ENCODE assay signal across 1 mouse cellular context in the genomic region with DNA sequence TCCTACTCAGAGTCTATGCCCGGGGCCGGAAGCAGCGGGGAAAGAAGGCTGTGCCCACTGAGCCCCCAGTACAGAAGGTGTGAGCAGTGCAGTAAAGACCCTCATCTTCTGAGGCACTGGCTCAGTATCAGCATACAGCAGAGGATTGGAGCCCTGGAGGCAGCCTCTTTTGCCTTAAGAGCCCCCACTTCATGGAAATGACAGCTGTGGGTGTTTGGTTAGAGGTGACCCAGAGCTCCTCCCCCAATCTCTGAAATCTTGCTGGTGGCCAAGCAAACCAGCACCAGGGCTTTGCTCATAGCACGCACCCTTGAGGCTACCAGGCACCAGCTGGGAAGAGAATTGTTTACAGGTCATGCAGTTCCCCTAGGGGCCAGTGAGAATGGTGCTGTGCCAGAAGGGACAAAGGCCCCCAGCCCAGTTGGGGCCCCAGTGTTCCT.
TF ChIP-seq lines count a peak whose summit lies in the region.

No protein-coding gene starts in this region.

TF ChIP-seq in CH12.LX, 34 proteins besides CTCF, POLR2A, EP300 and RAD21:
- TF ChIP-seq GABPA (IDR thresholded peaks at IDR 0.05; ENCODE audit: insufficient replicate concordance, low read depth, low read length): no peak
- TF ChIP-seq HCFC1 (IDR thresholded peaks at IDR 0.05; ENCODE audit: low read depth, low read length): no peak
- peak; percentile 14; the same call in 1 of the 2 replicates for TF ChIP-seq SMC3 (IDR thresholded peaks at IDR 0.05; ENCODE audit: low read depth, low read length)
- TF ChIP-seq RCOR1 (conservative IDR thresholded peaks at IDR 0.05; ENCODE audit: low read depth, low read length): peak; percentile 80
- TF ChIP-seq BHLHE40 (IDR thresholded peaks at IDR 0.05; ENCODE audit: low read depth, low read length): peak; percentile 26; the same call in 1 of the 2 replicates
- TF ChIP-seq POLR2AphosphoS2 (IDR thresholded peaks at IDR 0.05; ENCODE audit: low read depth, low read length): peak; percentile 31
- TF ChIP-seq MXI1 (IDR thresholded peaks at IDR 0.05; ENCODE audit: low read depth, low read length): no peak
- no peak for TF ChIP-seq KAT2A (IDR thresholded peaks at IDR 0.05; ENCODE audit: insufficient replicate concordance, low read length)
- no peak for TF ChIP-seq ZC3H11A (IDR thresholded peaks at IDR 0.05; ENCODE audit: low read depth, low read length)
- TF ChIP-seq TCF12 (IDR thresholded peaks at IDR 0.05; ENCODE audit: low read depth, low read length): no peak; the same call in 1 of the 2 replicates
- TF ChIP-seq MAFK (IDR thresholded peaks at IDR 0.05; ENCODE audit: insufficient replicate concordance, low read length): no peak
- TF ChIP-seq PAX5 (IDR thresholded peaks at IDR 0.05; ENCODE audit: low read length): no peak
- TF ChIP-seq CHD1 (IDR thresholded peaks at IDR 0.05; ENCODE audit: low read depth, low read length): no peak
- TF ChIP-seq ZMIZ1 (IDR thresholded peaks at IDR 0.05; ENCODE audit: low read depth, low read length): peak; percentile 85
- TF ChIP-seq USF2 (conservative IDR thresholded peaks at IDR 0.05; ENCODE audit: low read depth, low read length): no peak; the same call in 1 of the 2 replicates
- TF ChIP-seq UBTF (IDR thresholded peaks at IDR 0.05; ENCODE audit: low read depth, low read length): no peak
- TF ChIP-seq CHD2 (IDR thresholded peaks at IDR 0.05; ENCODE audit: low read length): peak; percentile 80
- TF ChIP-seq ZKSCAN1 (IDR thresholded peaks at IDR 0.05; ENCODE audit: borderline replicate concordance, low read depth, low read length): no peak; the same call in 1 of the 2 replicates
- TF ChIP-seq SIN3A (IDR thresholded peaks at IDR 0.05; ENCODE audit: low read length): 0 out of 2 replicates have a peak, but pooled peaks have one; percentile 22
- no peak for TF ChIP-seq TBP (conservative IDR thresholded peaks at IDR 0.05; ENCODE audit: low read depth, low read length)
- TF ChIP-seq MAX (IDR thresholded peaks at IDR 0.05; ENCODE audit: low read length): no peak
